Mouse (Mus musculus) kidney, adult 10 weeks (tissue): Measurements from ENCODE around the gene Rps15. TPM values are rescaled to one million over a fixed set of nuclear protein-coding genes. Genes with fewer than 3 reads are reported as not detected.

Experiments used
- polyA plus RNA-seq: library from polyadenylated mRNA; stranded (reverse); fragments of 350-450 nt; fragmentation: Illumina TruSeq; extraction: RNeasy Lipid Tissue Mini Kit (QIAGEN cat#74804); gene quantifications from one replicate; pipeline ENCODE4 v1.2.3, GENCODE M21; 2014; ENCODE audit warnings: low read depth, low replicate concordance

Gene Rps15
- polyA plus RNA-seq = not detected

GRCm38 (mm10) chr10:80292251-80293146 is at the start of gene Rps15:
TSS of gene Rps15 (plus strand) at chr10:80292453.

GRCm38 (mm10) chr10:80248971-80249640 is 43.1 kb upstream of the Rps15 start, which contains the start of gene Ndufs7:
TSS of gene Ndufs7 (plus strand) at chr10:80249121.

GRCm38 (mm10) chr10:80260642-80261584 is 31.3 kb upstream of the Rps15 start, which contains the start of the genes Gamt and Dazap1:
TSS of gene Gamt (minus strand) at chr10:80261012.
TSS of gene Dazap1 (plus strand) at chr10:80261486.

GRCm38 (mm10) chr10:80295618-80296425 is 3.6 kb downstream of the Rps15 start, which contains the start of gene Apc2:
TSS of gene Apc2 (plus strand) at chr10:80295977.

GRCm38 (mm10) chr10:80320340-80320760 is 28.1 kb downstream of the Rps15 start, which contains the start of gene 2310011J03Rik:
TSS of gene 2310011J03Rik (minus strand) at chr10:80320537.

GRCm38 (mm10) chr10:80329273-80330081 is 37.2 kb downstream of the Rps15 start, which contains the start of the genes Pcsk4 and Reep6:
TSS of gene Pcsk4 (minus strand) at chr10:80329498.
TSS of gene Reep6 (plus strand) at chr10:80329953.

Other genes with a start within 250 kb of the Rps15 start
- 92.2 TPM for gene Gpx4, start 245.3 kb upstream of the Rps15 start, polyA plus RNA-seq
- gene Sbno2, start 186.9 kb upstream of the Rps15 start, polyA plus RNA-seq = 0.24 TPM
- gene Stk11, start 176.7 kb upstream of the Rps15 start, polyA plus RNA-seq = 3.9 TPM
- 0.85 TPM for gene Atp5d, start 153.8 kb upstream of the Rps15 start, polyA plus RNA-seq
- not detected for gene Cbarp, start 151.6 kb upstream of the Rps15 start, polyA plus RNA-seq
- 5.1 TPM for gene Midn, start 144.2 kb upstream of the Rps15 start, polyA plus RNA-seq
- 12.5 TPM for gene Cirbp, start 126.5 kb upstream of the Rps15 start, polyA plus RNA-seq
- not detected for gene 1600002K03Rik, start 119.5 kb upstream of the Rps15 start, polyA plus RNA-seq
- 0.40 TPM for gene Efna2, start 113.0 kb upstream of the Rps15 start, polyA plus RNA-seq
- 3.0 TPM for gene Mum1, start 66.0 kb upstream of the Rps15 start, polyA plus RNA-seq
- gene Ndufs7, start 43.3 kb upstream of the Rps15 start, polyA plus RNA-seq = 4.1 TPM
- gene Gamt, start 31.4 kb upstream of the Rps15 start, polyA plus RNA-seq = 1.3 TPM
- 13.7 TPM for gene Dazap1, start 31.0 kb upstream of the Rps15 start, polyA plus RNA-seq
- not detected for gene Apc2, start 3.5 kb downstream of the Rps15 start, polyA plus RNA-seq
- 0.73 TPM for gene 2310011J03Rik, start 28.1 kb downstream of the Rps15 start, polyA plus RNA-seq
- not detected for gene Pcsk4, start 37.0 kb downstream of the Rps15 start, polyA plus RNA-seq
- 1.3 TPM for gene Reep6, start 37.5 kb downstream of the Rps15 start, polyA plus RNA-seq
- gene Adamtsl5, start 56.0 kb downstream of the Rps15 start, polyA plus RNA-seq = 0.12 TPM
- not detected for gene Plk5, start 64.0 kb downstream of the Rps15 start, polyA plus RNA-seq
- gene Mex3d, start 95.2 kb downstream of the Rps15 start, polyA plus RNA-seq = 2.8 TPM
- gene Mbd3, start 107.1 kb downstream of the Rps15 start, polyA plus RNA-seq = not detected
- gene Uqcr11, start 114.4 kb downstream of the Rps15 start, polyA plus RNA-seq = not detected
- 1.3 TPM for gene Tcf3, start 141.2 kb downstream of the Rps15 start, polyA plus RNA-seq
- not detected for gene Onecut3, start 202.4 kb downstream of the Rps15 start, polyA plus RNA-seq
- gene Atp8b3, start 246.7 kb downstream of the Rps15 start, polyA plus RNA-seq = not detected